Mouse (Mus musculus): ENCODE measurements at regions not wholly inside any gene's neighbourhood (a gene's known extent, or its start where the extent isn't known, plus 50 kb on each side); places are given as distances from the start of the nearest gene placed in this dataset.

DNA sequence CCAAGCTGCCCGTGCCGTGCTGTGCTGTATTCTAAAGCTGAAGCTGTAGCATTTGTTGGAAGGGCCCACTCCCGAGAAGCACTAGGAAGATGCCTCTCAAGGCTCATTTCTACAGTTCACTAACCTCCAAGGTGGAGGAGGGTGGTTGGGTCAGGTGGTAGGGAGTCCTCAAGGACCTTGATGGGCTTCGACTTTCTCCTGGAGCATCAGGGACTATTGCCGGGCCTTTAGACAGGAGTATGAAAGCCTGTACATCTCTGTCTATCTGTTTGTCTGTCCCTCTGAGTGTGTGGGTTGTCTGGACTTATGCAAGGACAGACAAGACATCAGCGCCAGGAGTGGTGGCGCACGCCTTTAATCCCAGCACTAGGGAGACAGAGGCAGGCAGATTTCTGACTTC is 189.7 kb downstream of the Plpp3 start:
- DNase-seq (ENCODE audit: low read depth, low spot score): no peak
- Histone ChIP-seq H3K36me3 (ENCODE audit: control insufficient read depth, insufficient read depth, low read length, poor library complexity, severe bottlenecking) (no peaks in the 10 kb centered on the region), H3K27me3 (ENCODE audit: control insufficient read depth, insufficient read depth, low read length, poor library complexity, severe bottlenecking) (no peaks in the 10 kb centered on the region)

DNA sequence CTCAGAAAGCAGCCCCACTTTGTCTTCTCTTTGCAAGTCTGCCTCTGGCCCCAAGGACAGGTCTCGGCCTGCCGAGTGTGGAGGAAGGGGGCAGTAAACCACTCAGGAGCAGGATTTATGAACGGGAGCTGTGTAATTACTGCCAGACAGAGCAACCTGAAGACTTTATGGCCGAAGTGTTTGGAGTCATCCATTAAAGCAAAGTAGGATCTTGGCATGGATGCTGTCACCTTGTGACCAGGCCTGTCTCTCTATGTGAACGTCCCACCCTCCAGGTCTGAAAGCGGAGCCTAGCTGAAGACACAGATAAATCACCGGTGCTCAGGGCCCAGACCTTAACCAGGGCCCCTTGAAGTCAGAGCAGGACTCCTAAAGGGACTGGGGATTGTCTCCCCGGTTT is 190.8 kb downstream of the Plpp3 start:
- Histone ChIP-seq H3K27me3 (ENCODE audit: control insufficient read depth, insufficient read depth, low read length, poor library complexity, severe bottlenecking) (no peaks in the 10 kb centered on the region), H3K36me3 (ENCODE audit: control insufficient read depth, insufficient read depth, low read length, poor library complexity, severe bottlenecking) (no peaks in the 10 kb centered on the region)
- no peak for DNase-seq (ENCODE audit: low read depth, low spot score)

DNA sequence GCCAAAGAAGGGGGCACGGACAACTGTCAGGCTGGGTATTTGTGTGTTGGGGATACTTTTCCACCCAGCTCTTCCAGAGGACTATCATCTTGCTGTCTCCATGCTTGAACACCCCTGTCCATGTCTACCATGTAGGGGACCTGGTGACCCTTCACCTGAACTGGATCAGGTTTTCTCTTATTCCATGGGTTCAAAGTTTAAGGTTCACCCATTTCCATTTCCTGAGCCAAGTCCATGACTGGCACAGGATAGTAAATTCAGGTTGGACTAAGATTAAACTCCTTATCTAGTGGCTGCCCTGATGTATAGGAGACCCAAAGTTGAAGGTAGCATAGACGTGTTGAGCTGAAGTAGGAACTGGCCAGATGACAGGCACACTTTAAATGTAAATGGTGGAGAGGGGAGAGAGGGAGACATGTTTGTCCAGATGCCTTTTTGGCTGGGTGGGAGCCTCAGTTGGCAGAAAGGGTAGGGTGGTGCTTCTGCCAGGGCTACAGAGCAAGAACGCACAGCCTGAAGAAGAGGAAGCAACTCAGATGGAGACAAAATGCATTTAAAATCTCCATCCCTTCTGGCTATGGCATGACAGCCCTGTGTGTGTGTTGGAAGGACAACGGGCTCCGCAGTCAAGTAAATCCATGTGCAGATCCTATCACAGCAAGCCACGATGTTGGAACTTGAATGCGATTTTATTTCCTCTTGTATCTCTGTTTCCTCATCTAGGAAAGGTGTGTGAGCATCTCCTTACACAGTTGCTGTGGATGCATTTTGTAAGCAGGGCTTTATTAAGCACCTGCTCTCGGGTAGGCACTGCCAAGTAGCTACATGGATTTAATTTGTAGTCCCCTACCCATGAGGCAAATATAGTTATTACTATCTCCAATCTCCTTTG is 192.4 kb downstream of the Plpp3 start:
- no peaks in the 10 kb centered on the region for H3K27me3 ChIP-seq (ENCODE audit: control insufficient read depth, insufficient read depth, low read length, poor library complexity, severe bottlenecking)
- no peaks in the 10 kb centered on the region for H3K36me3 ChIP-seq (ENCODE audit: control insufficient read depth, insufficient read depth, low read length, poor library complexity, severe bottlenecking)
- DNase-seq (ENCODE audit: low read depth, low spot score): no peak

DNA sequence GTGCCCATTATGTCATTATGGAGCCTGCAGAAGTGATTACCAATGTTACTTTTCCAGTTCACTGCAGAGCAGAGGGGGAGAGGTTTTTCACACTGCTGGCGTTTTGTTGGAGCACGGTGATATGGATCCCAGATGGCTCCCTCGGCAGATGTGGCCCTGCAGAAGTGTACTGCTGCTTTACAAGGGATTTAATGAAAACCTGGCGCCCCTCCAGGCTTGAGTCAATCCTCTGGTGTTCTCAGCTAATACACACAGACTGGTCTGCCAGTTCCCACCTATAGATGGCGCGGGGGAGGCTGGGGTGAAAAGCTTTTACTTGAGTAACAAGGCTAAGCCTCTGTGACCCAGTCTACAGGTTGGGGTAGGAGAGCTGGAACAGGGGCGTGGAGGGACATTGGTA is 195.2 kb downstream of the Plpp3 start:
- H3K36me3 ChIP-seq (ENCODE audit: control insufficient read depth, insufficient read depth, low read length, poor library complexity, severe bottlenecking): no peaks in the 10 kb centered on the region
- no peaks in the 10 kb centered on the region for H3K27me3 ChIP-seq (ENCODE audit: control insufficient read depth, insufficient read depth, low read length, poor library complexity, severe bottlenecking)
- DNase-seq (ENCODE audit: low read depth, low spot score): no peak

DNA sequence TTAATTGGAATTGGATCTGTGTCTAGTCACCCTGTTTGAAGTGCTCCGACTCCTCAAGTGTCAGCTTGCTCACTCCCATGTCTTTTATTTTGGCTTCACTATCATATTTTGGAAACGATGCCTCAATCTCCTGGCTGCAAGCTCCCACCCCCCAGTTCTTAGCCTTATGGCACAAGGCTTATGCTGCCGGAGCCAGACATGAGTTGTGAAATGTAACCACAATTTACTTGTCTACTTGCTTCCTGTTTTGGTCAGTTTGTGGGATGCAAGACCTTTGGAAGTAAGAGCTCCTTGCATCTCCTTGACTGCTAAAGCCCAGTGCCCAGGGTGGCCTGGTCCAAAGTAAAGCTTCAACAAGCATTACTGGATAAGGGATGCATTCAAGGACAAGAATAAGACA is 195.8 kb downstream of the Plpp3 start:
- DNase-seq (ENCODE audit: low read depth, low spot score): no peak
- H3K27me3 ChIP-seq (ENCODE audit: control insufficient read depth, insufficient read depth, low read length, poor library complexity, severe bottlenecking): no peaks in the 10 kb centered on the region
- no peaks in the 10 kb centered on the region for H3K36me3 ChIP-seq (ENCODE audit: control insufficient read depth, insufficient read depth, low read length, poor library complexity, severe bottlenecking)

DNA sequence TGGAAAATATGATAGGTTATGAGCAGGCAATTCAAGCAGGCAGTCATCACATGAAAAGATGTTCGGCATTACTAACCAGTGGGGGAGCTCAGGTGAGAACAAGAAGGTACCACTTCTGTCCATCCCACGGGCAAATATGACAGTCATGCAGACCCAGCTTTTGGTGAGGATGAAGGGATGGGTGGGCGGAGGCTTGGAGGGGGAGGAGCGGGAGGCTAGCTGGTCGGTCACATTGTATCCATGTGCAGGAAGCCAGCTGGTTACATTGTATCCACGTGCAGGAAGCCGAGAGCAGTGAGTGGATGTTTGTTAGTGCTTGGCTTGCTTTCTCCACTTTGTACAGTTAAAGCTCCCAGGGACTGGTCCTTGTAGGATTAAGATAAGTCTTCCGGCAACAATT is 196.9 kb downstream of the Plpp3 start:
- Histone ChIP-seq H3K27me3 (ENCODE audit: control insufficient read depth, insufficient read depth, low read length, poor library complexity, severe bottlenecking) (no peaks in the 10 kb centered on the region), H3K36me3 (ENCODE audit: control insufficient read depth, insufficient read depth, low read length, poor library complexity, severe bottlenecking) (no peaks in the 10 kb centered on the region)
- no peak for DNase-seq (ENCODE audit: low read depth, low spot score)

DNA sequence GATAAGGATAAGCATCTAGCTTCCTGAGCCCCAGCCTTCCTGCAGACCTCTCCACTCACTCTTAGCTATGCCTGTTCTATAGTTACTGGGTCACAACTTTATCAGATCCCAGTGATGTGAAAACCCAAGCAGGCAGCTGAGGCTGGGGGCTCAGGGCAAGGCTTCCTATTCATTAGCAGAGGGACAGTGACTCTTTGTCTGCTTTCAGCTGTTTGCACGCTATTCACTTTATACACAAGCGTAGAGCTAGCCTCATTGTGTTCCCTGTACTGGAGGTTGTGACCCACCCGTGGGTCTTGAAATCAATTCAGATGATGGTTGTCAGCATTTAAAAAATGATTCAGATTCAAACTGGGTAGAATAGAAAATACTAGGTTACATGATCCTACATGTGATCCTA is 199.5 kb downstream of the Plpp3 start:
- Histone ChIP-seq H3K36me3 (ENCODE audit: control insufficient read depth, insufficient read depth, low read length, poor library complexity, severe bottlenecking) (no peaks in the 10 kb centered on the region), H3K27me3 (ENCODE audit: control insufficient read depth, insufficient read depth, low read length, poor library complexity, severe bottlenecking) (no peaks in the 10 kb centered on the region)
- no peak for DNase-seq (ENCODE audit: low read depth, low spot score)

DNA sequence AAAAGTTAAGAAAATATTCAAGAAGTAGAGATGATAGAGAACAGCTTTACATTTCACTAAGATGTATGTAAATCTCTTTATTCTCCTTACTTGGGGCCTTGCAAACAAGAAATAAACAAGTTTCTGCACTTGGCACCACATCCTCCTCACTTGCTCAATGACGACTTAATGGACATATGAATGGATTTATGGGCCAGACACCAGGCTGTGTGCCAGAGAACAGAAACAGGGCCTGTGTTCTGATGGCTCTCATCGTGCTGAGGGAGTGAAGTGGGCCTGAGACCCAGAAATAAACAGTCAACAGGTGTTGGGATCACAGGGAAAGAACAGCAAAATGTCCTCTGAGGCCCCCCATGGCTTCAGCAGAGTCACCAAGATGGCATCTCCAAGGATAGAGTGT is 201.6 kb downstream of the Plpp3 start:
- no peaks in the 10 kb centered on the region for H3K36me3 ChIP-seq (ENCODE audit: control insufficient read depth, insufficient read depth, low read length, poor library complexity, severe bottlenecking)
- no peaks in the 10 kb centered on the region for H3K27me3 ChIP-seq (ENCODE audit: control insufficient read depth, insufficient read depth, low read length, poor library complexity, severe bottlenecking)
- DNase-seq (ENCODE audit: low read depth, low spot score): no peak

DNA sequence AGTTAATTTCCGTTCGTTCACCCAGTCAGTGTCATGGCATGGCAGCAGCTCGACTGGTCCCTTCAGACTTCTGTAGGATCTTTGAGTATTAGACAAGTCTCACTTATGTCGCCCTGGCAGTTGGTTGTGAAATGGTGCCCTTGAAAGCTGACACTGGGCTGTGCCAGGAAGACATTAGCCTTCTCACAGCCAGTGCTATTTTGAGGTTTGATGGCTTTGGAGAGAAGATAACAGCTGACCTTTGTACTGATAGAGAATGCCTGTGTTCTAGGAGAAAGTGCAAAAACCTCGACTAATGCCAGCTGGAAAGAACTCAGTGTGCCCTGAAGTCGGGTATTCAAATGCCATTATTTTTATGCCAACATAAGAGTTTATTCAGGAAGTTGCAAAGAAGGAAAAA is 207.3 kb downstream of the Plpp3 start:
- H3K27me3 ChIP-seq (ENCODE audit: control insufficient read depth, insufficient read depth, low read length, poor library complexity, severe bottlenecking): no peaks in the 10 kb centered on the region
- H3K36me3 ChIP-seq (ENCODE audit: control insufficient read depth, insufficient read depth, low read length, poor library complexity, severe bottlenecking): no peaks in the 10 kb centered on the region
- DNase-seq (ENCODE audit: low read depth, low spot score): no peak

DNA sequence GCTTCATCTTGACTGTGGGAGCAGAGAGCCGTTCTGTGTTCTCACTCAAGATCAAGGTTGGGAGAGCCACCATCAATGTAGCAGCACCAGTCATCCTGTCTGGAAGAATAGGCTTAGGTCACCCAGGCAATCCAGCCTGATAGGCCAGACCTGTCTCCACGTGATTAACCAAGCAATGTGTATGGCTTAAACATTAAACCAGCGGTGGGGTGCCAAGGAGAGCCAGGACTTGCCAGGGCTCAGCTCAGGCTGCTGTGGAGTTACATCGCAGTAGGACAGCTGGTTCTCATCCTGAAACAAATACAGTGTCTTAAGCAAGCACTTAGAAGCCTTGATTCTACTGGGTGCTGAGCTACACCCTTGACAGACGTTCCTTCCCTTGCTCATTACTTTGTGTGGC is 207.9 kb downstream of the Plpp3 start:
- DNase-seq (ENCODE audit: low read depth, low spot score): no peak
- H3K27me3 ChIP-seq (ENCODE audit: control insufficient read depth, insufficient read depth, low read length, poor library complexity, severe bottlenecking): no peaks in the 10 kb centered on the region
- H3K36me3 ChIP-seq (ENCODE audit: control insufficient read depth, insufficient read depth, low read length, poor library complexity, severe bottlenecking): no peaks in the 10 kb centered on the region

DNA sequence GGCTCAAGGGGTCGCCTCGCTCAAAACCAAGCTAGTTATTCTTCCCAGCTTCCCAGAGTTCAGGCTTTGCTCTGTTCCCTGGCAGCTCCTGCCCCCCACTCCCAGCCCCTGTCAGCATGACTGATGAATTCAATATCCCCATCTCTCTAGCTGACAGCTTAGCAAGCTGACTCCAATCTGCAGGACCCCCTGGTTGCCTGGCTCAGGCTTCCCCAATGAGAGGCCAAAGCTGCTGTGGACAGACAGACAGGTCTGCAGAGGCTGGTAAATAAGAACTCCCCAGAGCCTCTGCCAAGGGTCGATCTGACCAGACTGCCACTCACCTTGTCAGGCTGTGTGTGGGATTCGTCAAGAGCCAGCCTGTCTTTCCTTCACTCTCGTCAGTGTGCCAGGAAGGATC is 219.4 kb downstream of the Plpp3 start:
- no peaks in the 10 kb centered on the region; the same call in 1 of the 2 replicates for H3K27me3 ChIP-seq (ENCODE audit: control insufficient read depth, insufficient read depth, low read length, poor library complexity, severe bottlenecking)
- DNase-seq (ENCODE audit: low read depth, low spot score): no peak
- no peaks in the 10 kb centered on the region for H3K36me3 ChIP-seq (ENCODE audit: control insufficient read depth, insufficient read depth, low read length, poor library complexity, severe bottlenecking)

DNA sequence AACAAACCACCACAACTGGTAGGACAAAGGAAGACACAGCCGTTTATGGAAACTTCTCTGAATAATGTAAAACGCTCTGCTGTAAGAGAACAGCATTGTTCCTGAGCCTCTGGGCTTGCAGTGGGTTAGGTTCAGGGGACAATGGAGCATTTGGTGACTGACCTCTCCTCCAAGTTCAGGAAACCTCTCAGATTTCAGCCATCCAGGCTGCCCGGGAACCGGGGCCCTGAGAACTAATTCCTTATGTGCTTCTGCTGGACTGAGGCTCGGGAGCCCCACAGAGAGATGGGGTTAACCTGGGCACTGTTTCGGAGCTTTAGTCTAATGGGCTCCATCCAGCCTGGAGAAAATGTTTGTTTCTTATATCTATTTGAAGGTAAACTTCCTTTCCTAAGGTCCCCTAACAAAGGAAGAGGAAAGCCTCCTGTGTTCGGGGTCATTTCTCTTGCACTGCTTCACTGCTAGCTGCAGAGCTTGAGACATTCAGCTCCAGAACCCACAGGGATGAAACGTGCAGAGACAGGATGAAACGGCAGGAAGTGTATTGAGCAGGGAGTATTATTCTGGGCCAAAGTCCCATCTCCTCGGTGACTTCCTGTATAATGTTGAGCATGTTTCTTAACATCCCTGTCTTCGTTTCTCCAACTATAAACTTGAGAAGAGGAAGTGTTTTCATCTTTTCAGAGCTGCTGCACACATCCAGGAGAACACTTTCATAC is 220.5 kb downstream of the Plpp3 start:
- Histone ChIP-seq H3K27me3 (ENCODE audit: control insufficient read depth, insufficient read depth, low read length, poor library complexity, severe bottlenecking) (no peaks in the 10 kb centered on the region; the same call in 1 of the 2 replicates), H3K36me3 (ENCODE audit: control insufficient read depth, insufficient read depth, low read length, poor library complexity, severe bottlenecking) (no peaks in the 10 kb centered on the region)
- no peak for DNase-seq (ENCODE audit: low read depth, low spot score)

DNA sequence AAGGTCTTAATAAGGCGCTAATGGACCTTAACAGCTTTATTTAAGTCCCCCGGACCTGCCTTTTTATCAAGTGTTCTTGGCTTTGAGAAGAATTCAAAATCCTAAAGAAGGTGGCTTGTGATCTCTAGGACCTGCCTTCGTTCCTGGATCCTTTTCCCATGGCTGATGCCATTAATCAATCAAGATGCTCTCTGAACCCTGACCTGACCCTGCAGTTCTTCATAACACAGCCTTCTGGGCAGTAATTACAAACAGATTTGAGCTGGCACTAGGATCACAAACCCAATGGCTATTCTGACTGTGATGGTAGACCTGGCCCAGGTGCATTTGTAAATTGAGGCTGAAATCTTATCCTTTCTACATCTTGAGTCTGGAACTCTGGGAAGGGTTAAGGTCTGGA is 227.7 kb downstream of the Plpp3 start:
- Histone ChIP-seq H3K27me3 (ENCODE audit: control insufficient read depth, insufficient read depth, low read length, poor library complexity, severe bottlenecking) (no peaks in the 10 kb centered on the region), H3K36me3 (ENCODE audit: control insufficient read depth, insufficient read depth, low read length, poor library complexity, severe bottlenecking) (no peaks in the 10 kb centered on the region)
- DNase-seq (ENCODE audit: low read depth, low spot score): no peak

DNA sequence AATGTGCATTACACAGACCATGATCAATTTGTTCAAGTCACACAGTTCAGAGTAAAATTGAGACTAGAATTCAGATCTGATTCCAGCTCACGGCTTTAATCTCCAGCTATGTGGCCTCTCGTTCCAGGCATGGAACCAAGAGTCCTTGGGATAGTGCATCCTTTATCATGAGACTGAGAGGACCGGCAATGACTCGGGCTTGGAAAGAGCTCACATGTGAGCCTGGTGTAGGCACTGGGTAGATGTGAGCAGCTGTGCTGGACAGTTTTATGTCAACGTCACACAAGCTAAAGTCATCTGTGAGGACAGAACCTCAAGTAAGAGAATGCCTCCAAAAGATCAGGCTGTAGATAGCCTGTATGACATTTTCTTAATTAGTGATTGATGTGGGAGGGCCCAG is 228.3 kb downstream of the Plpp3 start:
- DNase-seq (ENCODE audit: low read depth, low spot score): no peak
- no peaks in the 10 kb centered on the region for H3K36me3 ChIP-seq (ENCODE audit: control insufficient read depth, insufficient read depth, low read length, poor library complexity, severe bottlenecking)
- no peaks in the 10 kb centered on the region for H3K27me3 ChIP-seq (ENCODE audit: control insufficient read depth, insufficient read depth, low read length, poor library complexity, severe bottlenecking)

DNA sequence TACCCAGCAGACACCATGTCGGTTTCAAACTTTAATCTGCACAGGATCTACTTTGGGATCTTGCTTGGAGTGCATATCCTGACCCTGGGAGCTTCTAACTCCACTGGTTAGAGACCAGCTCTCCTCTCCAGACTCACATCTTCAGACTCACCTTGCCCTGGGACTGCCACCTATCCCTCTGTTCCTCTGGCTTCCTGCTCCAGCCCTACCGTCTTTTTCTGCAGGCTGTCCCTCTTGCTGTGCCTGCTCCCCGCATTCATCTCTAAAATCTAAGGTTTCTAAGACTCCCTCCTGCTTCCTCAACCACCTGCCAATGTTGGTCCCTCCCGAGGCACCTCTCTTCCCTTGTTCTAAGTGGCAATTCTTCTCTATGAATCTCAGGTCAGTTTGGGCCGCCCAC is 233.2 kb downstream of the Plpp3 start:
- no peak for DNase-seq (ENCODE audit: low read depth, low spot score)
- Histone ChIP-seq H3K27me3 (ENCODE audit: control insufficient read depth, insufficient read depth, low read length, poor library complexity, severe bottlenecking) (no peaks in the 10 kb centered on the region), H3K36me3 (ENCODE audit: control insufficient read depth, insufficient read depth, low read length, poor library complexity, severe bottlenecking) (no peaks in the 10 kb centered on the region)

Measured in splenic B cell, adult 2 months (primary cell).